Mouse (Mus musculus): ENCODE measurements around the gene Gxylt2. TPM values are rescaled to one million over a fixed set of nuclear protein-coding genes. Genes with fewer than 3 reads are reported as not detected.
A peak's percentile ranks its signal among the peaks of the same experiment; 100 is the strongest.

Gxylt2 gene
- polyA plus RNA-seq, 1 experiment from 2014 or later: 9.9 TPM

GRCm38 (mm10) chr6:100734321-100734720 lies 29.8 kb downstream of the Gxylt2 start:
- no peaks in the 10 kb centered on the region for H3K9me3 ChIP-seq (replicated peaks; ENCODE audit: low read length)
- no peaks in the 10 kb centered on the region for H3K27me3 ChIP-seq (ENCODE audit: insufficient read depth, low read length)
- no peak overlapping the region for H3K4me2 ChIP-seq (ENCODE audit: low read length)
- no peak for DNase-seq (ENCODE audit: low spot score)
- TF ChIP-seq CTCF (IDR thresholded peaks at IDR 0.05; ENCODE audit: low read depth): no peak
- H3K4me3 ChIP-seq (replicated peaks; ENCODE audit: low read depth, low read length): no peak overlapping the region
- WGBS: 61% methylated on average over 6 of the region's 6 CpGs
- H3K27ac ChIP-seq: no peak overlapping the region
- no peak overlapping the region for H3K9ac ChIP-seq (ENCODE audit: low read depth, low read length)
- no peak for ATAC-seq (replicated peaks; ENCODE audit: low FRiP score, low read depth)
- H3K4me1 ChIP-seq (replicated peaks; ENCODE audit: insufficient read depth, low read length): peaks cover 6% of the 10 kb centered on the region; the same call in 1 of the 2 replicates
- no peaks in the 10 kb centered on the region for H3K36me3 ChIP-seq (ENCODE audit: insufficient read depth, low read length)

GRCm38 (mm10) chr6:100758431-100759208 lies 54.1 kb downstream of the Gxylt2 start:
- WGBS: 56% methylated on average over 4 of the region's 4 CpGs
- no peak overlapping the region for H3K4me2 ChIP-seq (ENCODE audit: low read length)
- no peaks in the 10 kb centered on the region for H3K9me3 ChIP-seq (replicated peaks; ENCODE audit: low read length)
- no peaks in the 10 kb centered on the region for H3K27me3 ChIP-seq (ENCODE audit: insufficient read depth, low read length)
- no peaks in the 10 kb centered on the region for H3K4me1 ChIP-seq (replicated peaks; ENCODE audit: insufficient read depth, low read length)
- TF ChIP-seq CTCF (IDR thresholded peaks at IDR 0.05; ENCODE audit: low read depth): no peak
- DNase-seq (ENCODE audit: low spot score): no peak
- no peak overlapping the region for H3K9ac ChIP-seq (ENCODE audit: low read depth, low read length)
- H3K27ac ChIP-seq: no peak overlapping the region
- H3K4me3 ChIP-seq (replicated peaks; ENCODE audit: low read depth, low read length): no peak overlapping the region
- no peak for ATAC-seq (replicated peaks; ENCODE audit: low FRiP score, low read depth)
- H3K36me3 ChIP-seq (ENCODE audit: insufficient read depth, low read length): no peaks in the 10 kb centered on the region

GRCm38 (mm10) chr6:100767756-100768155 lies 63.2 kb downstream of the Gxylt2 start:
- Histone ChIP-seq H3K27me3 (ENCODE audit: insufficient read depth, low read length) (no peaks in the 10 kb centered on the region), H3K36me3 (ENCODE audit: insufficient read depth, low read length) (no peaks in the 10 kb centered on the region), H3K9ac (ENCODE audit: low read depth, low read length) (no peak overlapping the region), H3K4me3 (replicated peaks; ENCODE audit: low read depth, low read length) (no peak overlapping the region), H3K9me3 (replicated peaks; ENCODE audit: low read length) (no peaks in the 10 kb centered on the region), H3K27ac (no peak overlapping the region), H3K4me1 (replicated peaks; ENCODE audit: insufficient read depth, low read length) (no peaks in the 10 kb centered on the region), H3K4me2 (ENCODE audit: low read length) (no peak overlapping the region)
- ATAC-seq (replicated peaks; ENCODE audit: low FRiP score, low read depth): no peak
- 76% methylated on average over 4 of the region's 4 CpGs for WGBS
- no peak for TF ChIP-seq CTCF (IDR thresholded peaks at IDR 0.05; ENCODE audit: low read depth)
- DNase-seq (ENCODE audit: low spot score): no peak

DNA sequence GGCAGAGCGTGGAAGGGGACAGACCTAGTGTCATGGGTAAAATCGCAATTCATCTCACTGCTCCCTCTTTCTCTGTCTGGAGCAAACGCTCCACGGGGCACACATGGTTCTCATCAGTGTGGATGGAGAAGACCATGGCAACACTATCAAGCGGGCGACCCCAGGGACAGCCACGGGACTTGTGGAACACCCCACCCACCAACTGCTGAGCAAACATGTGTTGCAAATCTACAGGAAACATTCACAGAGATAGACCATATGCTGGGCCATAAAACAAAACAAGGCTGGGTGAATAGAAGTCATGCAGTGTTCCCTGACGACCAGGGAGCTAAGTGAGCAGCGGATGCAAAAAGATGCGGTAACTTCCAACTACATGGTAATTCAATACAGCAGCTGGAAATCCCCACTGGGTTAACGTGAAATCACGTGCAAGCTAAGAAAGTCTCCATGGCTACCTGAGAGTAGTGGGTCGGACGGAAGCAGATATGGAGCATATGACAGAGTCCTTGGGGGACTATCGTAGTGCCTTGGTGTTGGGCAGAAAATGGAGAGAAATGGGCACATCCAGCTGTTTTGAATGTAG lies 71.5 kb downstream of the Gxylt2 start:
- Histone ChIP-seq H3K36me3 (ENCODE audit: insufficient read depth, low read length) (no peaks in the 10 kb centered on the region), H3K4me3 (replicated peaks; ENCODE audit: low read depth, low read length) (no peak overlapping the region), H3K9me3 (replicated peaks; ENCODE audit: low read length) (no peaks in the 10 kb centered on the region), H3K27me3 (ENCODE audit: insufficient read depth, low read length) (no peaks in the 10 kb centered on the region), H3K4me2 (ENCODE audit: low read length) (no peak overlapping the region), H3K9ac (ENCODE audit: low read depth, low read length) (no peak overlapping the region), H3K4me1 (replicated peaks; ENCODE audit: insufficient read depth, low read length) (no peaks in the 10 kb centered on the region), H3K27ac (no peak overlapping the region)
- DNase-seq (ENCODE audit: low spot score): peak; percentile 39
- TF ChIP-seq CTCF (IDR thresholded peaks at IDR 0.05; ENCODE audit: low read depth): no peak
- 68% methylated on average over 15 of the region's 15 CpGs for WGBS
- peak; percentile 17; the same call in 1 of the 2 replicates for ATAC-seq (replicated peaks; ENCODE audit: low FRiP score, low read depth)

- TF ChIP-seq CTCF (IDR thresholded peaks at IDR 0.05; ENCODE audit: low read depth): no peak
- H3K4me1 ChIP-seq (replicated peaks; ENCODE audit: insufficient read depth, low read length): no peaks in the 10 kb centered on the region
- DNase-seq (ENCODE audit: low spot score) (no peak), ATAC-seq (replicated peaks; ENCODE audit: low FRiP score, low read depth) (0 out of 2 replicates have a peak, but pooled peaks have one; percentile 21)
- no peak overlapping the region for H3K9ac ChIP-seq (ENCODE audit: low read depth, low read length)
- H3K36me3 ChIP-seq (ENCODE audit: insufficient read depth, low read length): no peaks in the 10 kb centered on the region
- H3K9me3 ChIP-seq (replicated peaks; ENCODE audit: low read length): no peaks in the 10 kb centered on the region
- H3K4me3 ChIP-seq (replicated peaks; ENCODE audit: low read depth, low read length): no peak overlapping the region
- no peak overlapping the region for H3K4me2 ChIP-seq (ENCODE audit: low read length)
- 71% methylated on average over 5 of the region's 5 CpGs for WGBS
- no peak overlapping the region for H3K27ac ChIP-seq
- H3K27me3 ChIP-seq (ENCODE audit: insufficient read depth, low read length): no peaks in the 10 kb centered on the region
Observed at GRCm38 (mm10) chr6:100778595-100778994, 74.1 kb downstream of the Gxylt2 start.

- DNase-seq (ENCODE audit: low spot score) (peak; percentile 42), ATAC-seq (replicated peaks; ENCODE audit: low FRiP score, low read depth) (no peak)
- Histone ChIP-seq H3K36me3 (ENCODE audit: insufficient read depth, low read length) (no peaks in the 10 kb centered on the region), H3K4me1 (replicated peaks; ENCODE audit: insufficient read depth, low read length) (no peaks in the 10 kb centered on the region), H3K27me3 (ENCODE audit: insufficient read depth, low read length) (no peaks in the 10 kb centered on the region), H3K4me2 (ENCODE audit: low read length) (no peak overlapping the region), H3K4me3 (replicated peaks; ENCODE audit: low read depth, low read length) (no peak overlapping the region), H3K9ac (ENCODE audit: low read depth, low read length) (no peak overlapping the region), H3K27ac (no peak overlapping the region), H3K9me3 (replicated peaks; ENCODE audit: low read length) (no peaks in the 10 kb centered on the region)
- WGBS: 10% methylated on average over 4 of the region's 4 CpGs
- no peak for TF ChIP-seq CTCF (IDR thresholded peaks at IDR 0.05; ENCODE audit: low read depth)
Observed at GRCm38 (mm10) chr6:100780421-100780820, 75.9 kb downstream of the Gxylt2 start.
